Mouse (Mus musculus) ovary, postnatal 10 days (tissue): ENCODE data around the gene Cldn22.

Source experiments
- DNase-seq: peaks from one replicate; pipeline ENCODE4 v3.0.0; 2022; ENCODE audit warnings: low spot score

Gene Cldn22

GRCm38 (mm10) chr8:47833944-47834343, 9.7 kb downstream of the Cldn22 start:
- DNase-seq: no peak

- DNase-seq: no peak
Measured at GRCm38 (mm10) chr8:47843063-47843462, 18.8 kb downstream of the Cldn22 start.

GRCm38 (mm10) chr8:47843651-47844050, 19.4 kb downstream of the Cldn22 start:
- DNase-seq: no peak

- no peak for DNase-seq
Measured at GRCm38 (mm10) chr8:47845956-47846355, 21.7 kb downstream of the Cldn22 start.

GRCm38 (mm10) chr8:47847161-47847560, 22.9 kb downstream of the Cldn22 start:
- no peak for DNase-seq

GRCm38 (mm10) chr8:47847931-47848330, 23.6 kb downstream of the Cldn22 start:
- no peak for DNase-seq

GRCm38 (mm10) chr8:47849842-47850241, 25.6 kb downstream of the Cldn22 start:
- no peak for DNase-seq

- peak; percentile 21 for DNase-seq
Measured at GRCm38 (mm10) chr8:47851824-47852502, 27.7 kb downstream of the Cldn22 start.

GRCm38 (mm10) chr8:47852737-47853136, 28.5 kb downstream of the Cldn22 start:
- DNase-seq: no peak

- no peak for DNase-seq
Measured at GRCm38 (mm10) chr8:47853356-47853755, 29.1 kb downstream of the Cldn22 start.

- no peak for DNase-seq
Measured at GRCm38 (mm10) chr8:47859259-47859658, 35.0 kb downstream of the Cldn22 start.

GRCm38 (mm10) chr8:47866568-47866967, 42.3 kb downstream of the Cldn22 start:
- no peak for DNase-seq

- DNase-seq: peak; percentile 79
Measured at GRCm38 (mm10) chr8:47867067-47867466, 42.8 kb downstream of the Cldn22 start.

GRCm38 (mm10) chr8:47872361-47873107, 48.3 kb downstream of the Cldn22 start:
- no peak for DNase-seq

GRCm38 (mm10) chr8:47874497-47875178, 50.4 kb downstream of the Cldn22 start:
- DNase-seq: no peak
